Mouse (Mus musculus): ENCODE results near the gene Maml3. TPM values are rescaled to one million over a fixed set of nuclear protein-coding genes. Genes with fewer than 3 reads are reported as not detected.

Maml3 gene
- total RNA-seq, 2 experiments from 2014 or later: 10.3 to 10.9 TPM

DNA sequence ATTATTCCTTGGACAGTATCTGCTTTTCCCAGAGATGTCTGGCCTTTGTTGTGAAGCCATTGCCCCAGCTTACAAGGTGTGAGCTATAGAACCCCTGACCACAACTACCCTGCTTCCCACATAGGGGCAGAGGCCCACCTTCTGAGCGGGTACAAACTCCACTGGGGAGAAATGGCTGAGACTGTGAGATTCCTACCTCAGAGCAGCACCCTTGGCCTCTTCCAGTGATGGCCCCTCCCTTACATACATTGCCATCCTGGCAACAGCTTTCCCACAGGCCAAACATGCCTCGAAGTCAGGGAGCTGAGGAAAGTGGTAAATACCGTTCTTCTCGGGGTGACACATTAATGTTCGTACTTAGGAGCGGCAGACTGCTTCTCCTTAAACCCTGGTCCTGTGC, 118.4 kb downstream of the Maml3 start:
- DNase-seq (ENCODE audit: extremely low spot score in 1 of 2, low spot score in 2 of 2): no peak
- no peak for TF ChIP-seq CTCF (IDR thresholded peaks at IDR 0.05)
- intact Hi-C loops (cut with DNase I): no loop called here
- H3K27ac ChIP-seq: no peak overlapping the region
- H3K4me3 ChIP-seq: no peak overlapping the region

DNA sequence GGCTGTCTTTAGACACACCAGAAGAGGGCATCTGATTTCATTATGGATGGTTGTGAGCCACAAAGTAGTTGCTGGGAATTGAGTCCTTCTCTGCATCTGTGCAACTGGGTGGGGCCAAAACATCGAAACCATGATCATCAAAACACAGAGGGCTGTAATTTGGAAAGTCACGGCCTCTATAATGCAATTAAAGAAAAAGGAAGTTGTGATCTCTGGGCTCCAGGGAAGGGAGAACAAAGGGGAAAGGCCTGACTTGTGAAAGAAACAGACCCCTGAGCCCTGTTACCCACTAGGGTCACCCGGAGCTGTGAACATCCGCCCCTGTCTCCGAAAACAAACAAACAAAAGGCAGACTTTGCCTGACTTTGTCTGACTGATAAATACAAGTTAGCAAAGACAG, 123.4 kb downstream of the Maml3 start:
- no peak overlapping the region for H3K27ac ChIP-seq
- no peak overlapping the region for H3K4me3 ChIP-seq
- no peak for TF ChIP-seq CTCF (IDR thresholded peaks at IDR 0.05)
- intact Hi-C loops (cut with DNase I): no loop called here
- DNase-seq (ENCODE audit: extremely low spot score in 1 of 2, low spot score in 2 of 2): no peak

DNA sequence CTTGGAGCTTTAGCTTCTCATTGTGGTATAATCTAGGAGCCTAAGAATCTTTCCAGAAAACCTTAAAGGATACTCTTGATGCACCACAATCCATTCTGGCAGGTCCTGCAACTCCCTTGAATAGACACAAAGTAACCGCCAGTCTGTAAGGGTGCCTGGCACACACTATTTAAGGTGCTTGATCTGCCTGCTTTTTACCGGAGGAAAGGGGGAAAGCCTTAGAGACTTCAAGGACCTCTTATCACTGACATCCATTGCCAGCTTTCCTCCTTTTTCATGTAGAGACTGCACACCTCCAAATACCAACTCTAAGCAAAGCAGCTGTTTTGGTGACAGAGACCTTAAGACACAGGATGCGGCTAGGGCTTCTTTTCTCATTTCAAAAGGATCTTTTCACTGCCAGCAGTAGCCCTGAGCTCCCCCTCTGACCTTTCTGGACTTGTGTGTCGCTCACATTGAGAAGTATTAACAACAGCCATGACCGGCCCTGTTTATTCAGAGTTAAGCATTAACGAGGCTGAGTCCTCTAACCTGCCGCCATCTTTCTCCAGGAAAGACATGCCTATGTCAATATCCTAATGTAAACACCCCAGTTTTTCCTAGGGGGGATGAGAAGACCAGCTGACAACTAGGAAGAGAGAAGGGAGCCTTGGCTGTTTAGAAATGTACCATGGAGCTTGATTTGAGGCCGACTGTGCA, 127.1 kb downstream of the Maml3 start:
- no peak overlapping the region for H3K4me3 ChIP-seq
- no peak overlapping the region for H3K27ac ChIP-seq
- TF ChIP-seq CTCF (IDR thresholded peaks at IDR 0.05): no peak
- no peak for DNase-seq (ENCODE audit: extremely low spot score in 1 of 2, low spot score in 2 of 2)
- intact Hi-C loops (cut with DNase I): no loop called here

DNA sequence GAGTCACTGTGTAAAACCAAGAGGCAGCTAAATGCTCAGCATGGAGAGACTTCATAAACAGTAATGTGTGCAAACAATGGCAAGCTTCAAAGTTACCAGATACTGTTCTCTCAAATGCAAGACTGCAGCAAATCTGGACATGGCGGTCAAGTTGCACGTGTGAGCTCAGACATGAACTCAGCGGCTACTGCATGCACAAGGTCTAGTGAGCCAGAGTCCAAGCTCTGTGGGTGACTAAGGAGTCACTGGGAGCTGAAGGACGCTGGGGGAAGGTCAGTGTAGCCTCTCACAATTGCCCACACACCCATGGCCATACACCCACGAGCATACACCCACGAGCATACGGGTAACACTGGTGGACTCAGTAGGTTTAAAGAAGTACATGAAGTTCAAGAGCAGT, 130.3 kb downstream of the Maml3 start:
- DNase-seq (ENCODE audit: extremely low spot score in 1 of 2, low spot score in 2 of 2): no peak
- Histone ChIP-seq H3K27ac (no peak overlapping the region), H3K4me3 (no peak overlapping the region)
- intact Hi-C loops (cut with DNase I): no loop called here
- no peak for TF ChIP-seq CTCF (IDR thresholded peaks at IDR 0.05)

DNA sequence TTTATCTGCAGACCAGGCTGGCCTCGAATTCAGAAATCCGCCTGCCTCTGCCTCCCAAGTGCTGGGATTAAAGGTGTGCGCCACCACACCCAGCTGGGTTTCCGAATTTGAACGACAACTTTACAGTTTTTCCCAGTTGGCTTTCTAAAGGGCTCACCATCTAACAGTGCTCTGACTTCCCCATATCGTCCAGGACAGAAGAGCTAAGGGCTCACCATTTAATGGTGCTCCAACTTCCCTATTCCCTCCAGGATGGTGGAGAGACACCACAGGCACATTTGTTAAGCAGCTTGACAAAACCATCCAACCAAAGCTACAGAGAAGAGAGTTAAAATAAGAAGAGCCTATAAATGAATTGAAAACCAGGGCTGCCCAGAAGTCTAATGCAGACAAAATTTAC, 130.7 kb downstream of the Maml3 start:
- Histone ChIP-seq H3K4me3 (no peak overlapping the region), H3K27ac (no peak overlapping the region)
- no peak for DNase-seq (ENCODE audit: extremely low spot score in 1 of 2, low spot score in 2 of 2)
- TF ChIP-seq CTCF (IDR thresholded peaks at IDR 0.05): no peak
- intact Hi-C loops (cut with DNase I): no loop called here

DNA sequence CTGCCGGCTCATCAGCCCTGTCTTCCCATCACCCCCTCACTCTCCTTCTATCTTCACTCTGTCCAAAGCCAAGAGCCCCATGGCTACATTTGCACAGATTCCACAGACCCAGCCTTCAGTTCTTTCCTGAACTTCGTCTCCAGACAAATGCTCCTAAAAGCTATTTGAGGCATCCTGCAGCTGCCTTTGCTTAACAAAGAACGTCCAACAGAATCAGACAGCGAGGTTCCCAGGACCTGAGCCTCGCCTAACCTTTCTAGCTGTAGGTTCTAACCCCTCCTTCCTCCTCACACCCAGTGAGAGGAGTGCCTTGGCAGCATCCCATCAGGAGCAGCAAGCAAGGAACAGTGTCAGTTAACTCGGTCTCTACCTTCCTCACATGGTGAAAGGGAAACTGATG, 132.3 kb downstream of the Maml3 start:
- intact Hi-C loops (cut with DNase I): no loop called here
- DNase-seq (ENCODE audit: extremely low spot score in 1 of 2, low spot score in 2 of 2): no peak
- TF ChIP-seq CTCF (IDR thresholded peaks at IDR 0.05): no peak
- Histone ChIP-seq H3K4me3 (no peak overlapping the region), H3K27ac (no peak overlapping the region)

DNA sequence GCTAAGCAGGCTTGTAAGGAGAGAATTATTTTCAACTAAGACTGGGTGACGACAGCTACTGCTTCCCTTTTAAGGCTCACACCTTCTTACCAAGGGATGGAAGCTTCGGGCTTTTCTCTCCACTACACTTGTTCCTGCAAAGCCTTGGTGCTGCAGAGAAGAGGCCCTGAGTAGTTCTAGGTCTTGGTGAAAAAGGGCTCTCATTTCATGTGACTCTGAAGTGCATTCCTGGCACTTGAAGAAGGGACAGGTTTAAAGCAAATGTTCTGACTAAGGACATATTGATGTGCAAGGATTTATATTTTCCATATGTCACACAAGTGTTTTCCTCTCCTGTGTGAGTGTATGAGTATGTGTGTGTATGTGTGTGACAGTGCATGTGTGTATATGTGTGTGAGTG, 134.4 kb downstream of the Maml3 start:
- no peak overlapping the region for H3K4me3 ChIP-seq
- intact Hi-C loops (cut with DNase I): no loop called here
- no peak for DNase-seq (ENCODE audit: extremely low spot score in 1 of 2, low spot score in 2 of 2)
- no peak for TF ChIP-seq CTCF (IDR thresholded peaks at IDR 0.05)
- no peak overlapping the region for H3K27ac ChIP-seq

DNA sequence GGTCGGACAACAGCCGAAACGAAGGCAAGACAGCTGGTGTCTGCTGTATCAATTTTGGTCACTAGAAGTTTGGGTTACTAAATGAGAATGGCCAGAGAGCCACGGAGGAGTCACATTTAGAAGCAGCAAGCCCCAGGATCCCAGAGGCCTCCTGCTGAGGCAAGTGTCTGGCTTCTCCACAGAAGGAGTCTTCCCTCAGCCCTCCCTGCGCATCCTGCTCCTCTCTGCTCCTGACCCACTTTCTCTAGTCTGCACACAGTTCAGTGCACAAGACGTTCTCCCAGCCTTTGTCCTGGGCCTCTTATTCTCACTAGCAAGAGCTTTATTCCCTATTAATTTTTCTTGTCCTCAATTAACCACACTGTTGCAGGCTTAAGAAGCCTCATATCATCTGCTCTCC, 135.4 kb downstream of the Maml3 start:
- intact Hi-C loops (cut with DNase I): no loop called here
- Histone ChIP-seq H3K27ac (no peak overlapping the region), H3K4me3 (no peak overlapping the region)
- no peak for TF ChIP-seq CTCF (IDR thresholded peaks at IDR 0.05)
- no peak for DNase-seq (ENCODE audit: extremely low spot score in 1 of 2, low spot score in 2 of 2)

DNA sequence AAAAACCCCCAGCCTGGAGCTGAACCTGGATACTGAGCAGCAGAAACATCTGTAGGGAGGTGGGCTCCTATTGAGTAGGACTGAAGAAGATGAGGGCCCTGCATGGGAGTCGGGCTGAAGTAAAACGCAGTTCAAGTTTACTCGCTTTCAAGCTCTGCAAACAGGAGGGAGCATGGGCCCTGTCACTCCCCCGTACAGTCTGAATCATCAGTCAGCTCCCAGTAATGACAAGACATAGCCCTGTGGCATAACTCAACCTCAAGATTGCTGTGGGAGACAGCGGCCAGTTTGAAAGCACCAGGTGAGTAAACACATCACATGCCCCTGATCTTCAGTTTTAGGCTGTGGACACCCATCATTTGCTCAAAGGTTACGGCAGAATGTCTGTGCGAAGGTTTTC, 139.0 kb downstream of the Maml3 start:
- H3K4me3 ChIP-seq: no peak overlapping the region
- DNase-seq (ENCODE audit: extremely low spot score in 1 of 2, low spot score in 2 of 2): peak in 1 of 2 experiments; percentile 23
- 0 out of 2 replicates have a peak overlapping the region, but pooled peaks have one; percentile 15 for H3K27ac ChIP-seq
- no peak for TF ChIP-seq CTCF (IDR thresholded peaks at IDR 0.05)
- intact Hi-C loops (cut with DNase I): loop anchor here (2.0 kb wide), 1 partner anchor 49 kb away; no protein-coding TSS in a partner anchor

DNA sequence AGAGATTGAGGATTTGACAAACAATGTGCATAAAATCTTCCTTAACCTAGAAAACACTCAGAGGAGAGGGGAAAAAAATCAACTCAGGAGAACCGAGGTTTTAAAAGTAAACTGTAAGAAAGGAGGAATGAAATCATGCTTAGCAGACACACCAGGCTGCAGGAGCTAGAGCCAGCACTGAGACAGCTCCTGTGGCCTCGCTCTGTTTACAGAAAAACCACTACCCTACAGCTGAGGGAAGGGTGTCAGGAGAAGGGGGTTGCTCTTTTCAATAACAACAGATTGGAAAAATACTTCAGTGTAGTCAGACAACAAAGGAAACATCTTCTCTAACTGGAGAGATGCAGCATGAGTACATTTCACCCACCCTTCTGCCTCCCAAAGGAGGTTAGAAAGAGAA, 139.4 kb downstream of the Maml3 start:
- H3K27ac ChIP-seq: 0 out of 2 replicates have a peak overlapping the region, but pooled peaks have one; percentile 15
- intact Hi-C loops (cut with DNase I): loop anchor here (2.0 kb wide), 1 partner anchor 49 kb away; no protein-coding TSS in a partner anchor
- DNase-seq (ENCODE audit: extremely low spot score in 1 of 2, low spot score in 2 of 2): no peak
- TF ChIP-seq CTCF (IDR thresholded peaks at IDR 0.05): no peak
- no peak overlapping the region for H3K4me3 ChIP-seq

DNA sequence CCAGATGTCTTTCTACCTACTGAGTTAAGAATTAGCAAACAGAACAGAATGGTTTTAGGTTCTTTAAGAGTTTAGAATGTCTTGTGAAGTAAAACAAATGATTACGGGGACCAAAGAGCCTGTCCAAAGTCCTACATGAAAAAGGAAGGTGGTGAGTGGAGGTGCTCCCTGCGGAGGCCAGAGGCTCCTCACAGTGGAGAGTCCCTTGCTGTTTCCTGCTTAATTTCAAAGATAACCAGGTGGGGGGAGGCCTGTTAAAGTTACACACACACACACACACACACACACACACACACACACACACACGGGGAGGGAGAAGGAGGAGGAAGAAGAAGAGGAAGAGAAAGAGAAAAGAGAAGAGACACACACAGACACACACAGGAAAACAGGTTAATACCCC, 139.9 kb downstream of the Maml3 start:
- no peak overlapping the region for H3K27ac ChIP-seq
- no peak for DNase-seq (ENCODE audit: extremely low spot score in 1 of 2, low spot score in 2 of 2)
- no peak for TF ChIP-seq CTCF (IDR thresholded peaks at IDR 0.05)
- intact Hi-C loops (cut with DNase I): loop anchor here (2.0 kb wide), 1 partner anchor 48 kb away; no protein-coding TSS in a partner anchor
- no peak overlapping the region for H3K4me3 ChIP-seq

DNA sequence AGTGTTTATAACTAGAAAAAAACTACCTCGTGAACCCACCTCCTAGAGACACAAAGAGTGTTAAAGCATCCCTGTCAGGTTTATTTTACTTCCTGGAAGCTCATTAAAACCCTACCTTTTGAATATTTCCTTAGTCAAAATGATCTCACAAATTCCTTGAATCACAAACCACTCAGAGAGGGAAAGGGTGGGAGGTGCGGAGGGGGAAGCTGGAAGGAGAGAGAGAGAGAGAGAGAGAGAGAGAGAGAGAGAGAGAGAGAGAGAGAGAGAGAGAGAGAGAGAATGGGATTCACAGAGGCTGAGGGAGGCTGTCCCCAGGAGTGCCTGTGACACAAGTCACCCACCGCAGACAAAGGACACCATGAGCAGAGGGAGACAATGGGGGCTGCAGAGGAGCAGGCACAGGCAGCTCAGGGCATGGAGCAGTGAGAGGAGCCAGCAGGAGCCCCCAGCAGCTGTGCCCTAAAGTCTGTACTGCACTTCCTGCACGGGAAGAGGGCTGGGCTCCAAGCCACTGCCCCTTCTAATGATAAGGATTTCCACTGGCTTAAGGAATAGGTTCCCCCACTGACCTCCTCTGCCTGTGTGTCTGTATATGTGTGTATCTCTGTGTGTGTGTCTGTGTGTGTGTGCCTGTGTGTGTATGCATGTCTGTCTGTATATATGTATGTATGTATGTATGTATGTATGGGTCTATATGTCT, 140.8 kb downstream of the Maml3 start:
- no peak for TF ChIP-seq CTCF (IDR thresholded peaks at IDR 0.05)
- DNase-seq (ENCODE audit: extremely low spot score in 1 of 2, low spot score in 2 of 2): no peak
- Histone ChIP-seq H3K4me3 (no peak overlapping the region), H3K27ac (no peak overlapping the region)
- intact Hi-C loops (cut with DNase I): loop anchor here (2.0 kb wide), 1 partner anchor 47 kb away; no protein-coding TSS in a partner anchor
